Mouse (Mus musculus): Measurements from ENCODE around the gene Gm13889.

Gene Gm13889

DNA sequence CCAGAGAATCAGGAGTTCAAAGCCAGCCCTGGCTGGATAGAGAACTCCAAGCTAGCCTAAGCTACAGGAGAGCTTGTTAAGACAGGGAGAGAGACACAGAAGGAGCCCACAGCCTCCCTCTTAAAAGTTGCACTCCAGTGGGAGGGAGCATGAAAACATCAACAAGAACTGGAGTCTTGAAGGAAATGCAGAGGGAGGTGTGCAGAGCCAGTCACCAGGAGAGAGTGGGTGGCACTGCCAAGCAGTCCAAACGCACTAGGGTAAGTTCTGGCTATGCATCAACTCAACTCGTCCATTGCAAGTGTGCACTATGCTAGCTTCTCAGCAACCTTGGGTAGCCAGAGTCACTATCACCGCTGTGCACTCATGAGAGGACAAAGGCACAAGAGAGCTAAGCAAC lies 1.2 kb upstream of the Gm13889 start:
- DNase-seq (ENCODE audit: low read depth, low spot score): no peak

DNA sequence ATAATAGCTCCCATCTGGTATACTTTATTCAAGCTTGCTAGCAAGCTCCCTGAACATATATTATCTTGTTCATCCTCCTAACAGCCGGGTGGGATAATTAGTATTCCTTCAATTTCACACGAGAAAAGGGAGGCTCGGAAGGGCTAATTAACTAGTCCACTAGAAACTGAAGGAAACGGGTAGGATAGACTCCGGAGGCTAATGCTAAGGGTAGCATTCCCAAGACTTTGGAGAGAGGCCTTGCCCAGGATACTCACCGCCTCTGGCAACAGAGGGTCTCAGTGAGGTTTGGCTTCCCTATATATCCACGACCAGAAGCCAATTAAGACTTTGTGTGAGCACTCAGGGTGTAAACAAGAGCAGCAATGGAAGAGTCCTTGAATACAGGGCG lies 779 bp upstream of the Gm13889 start:
- no peak for DNase-seq (ENCODE audit: low read depth, low spot score)

DNA sequence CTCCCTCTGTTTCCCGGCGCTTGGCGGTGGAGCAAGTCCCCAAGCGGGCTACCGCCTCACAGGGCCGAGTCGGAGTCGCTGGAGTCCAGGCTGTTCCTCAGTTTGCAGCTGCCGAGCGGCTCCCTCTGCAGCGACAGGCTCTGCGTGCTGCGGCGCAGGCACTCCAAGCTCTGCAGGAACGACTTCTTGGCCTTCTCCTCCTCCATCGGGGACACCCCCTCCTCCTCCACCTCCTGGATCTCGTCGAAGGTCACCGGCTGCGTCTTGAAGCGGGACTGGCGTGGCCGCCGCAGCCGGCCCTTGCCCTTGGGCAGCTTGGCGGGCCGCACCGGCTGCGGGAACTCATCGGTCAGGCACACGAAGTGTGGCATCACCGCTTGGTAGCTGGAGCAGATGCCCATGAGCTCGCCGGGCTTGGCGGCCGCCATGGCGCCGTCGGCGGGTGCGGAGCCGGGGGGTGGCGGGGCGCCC lies 635 bp downstream of the Gm13889 start:
- DNase-seq (ENCODE audit: low read depth, low spot score): no peak

DNA sequence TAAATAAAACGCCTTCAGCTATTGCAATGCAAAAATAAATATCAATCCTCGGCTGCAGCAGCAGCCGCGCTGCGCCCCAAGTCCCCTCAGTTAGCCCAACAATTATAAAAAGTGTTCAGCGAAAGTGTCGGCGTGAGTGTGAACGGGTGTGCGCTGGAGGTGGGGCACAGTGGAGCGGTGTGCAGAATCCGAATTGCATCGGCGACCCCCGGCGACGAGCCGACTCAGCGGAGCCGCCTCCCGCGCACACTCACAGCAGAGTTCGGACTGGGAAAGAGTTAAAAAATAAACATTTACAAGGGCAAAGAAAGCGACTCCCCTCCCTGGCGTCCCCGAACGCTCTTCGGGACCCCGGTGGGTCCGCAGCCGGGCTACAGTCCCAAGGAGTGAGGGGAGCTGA lies 1.1 kb downstream of the Gm13889 start:
- DNase-seq (ENCODE audit: low read depth, low spot score): no peak

DNA sequence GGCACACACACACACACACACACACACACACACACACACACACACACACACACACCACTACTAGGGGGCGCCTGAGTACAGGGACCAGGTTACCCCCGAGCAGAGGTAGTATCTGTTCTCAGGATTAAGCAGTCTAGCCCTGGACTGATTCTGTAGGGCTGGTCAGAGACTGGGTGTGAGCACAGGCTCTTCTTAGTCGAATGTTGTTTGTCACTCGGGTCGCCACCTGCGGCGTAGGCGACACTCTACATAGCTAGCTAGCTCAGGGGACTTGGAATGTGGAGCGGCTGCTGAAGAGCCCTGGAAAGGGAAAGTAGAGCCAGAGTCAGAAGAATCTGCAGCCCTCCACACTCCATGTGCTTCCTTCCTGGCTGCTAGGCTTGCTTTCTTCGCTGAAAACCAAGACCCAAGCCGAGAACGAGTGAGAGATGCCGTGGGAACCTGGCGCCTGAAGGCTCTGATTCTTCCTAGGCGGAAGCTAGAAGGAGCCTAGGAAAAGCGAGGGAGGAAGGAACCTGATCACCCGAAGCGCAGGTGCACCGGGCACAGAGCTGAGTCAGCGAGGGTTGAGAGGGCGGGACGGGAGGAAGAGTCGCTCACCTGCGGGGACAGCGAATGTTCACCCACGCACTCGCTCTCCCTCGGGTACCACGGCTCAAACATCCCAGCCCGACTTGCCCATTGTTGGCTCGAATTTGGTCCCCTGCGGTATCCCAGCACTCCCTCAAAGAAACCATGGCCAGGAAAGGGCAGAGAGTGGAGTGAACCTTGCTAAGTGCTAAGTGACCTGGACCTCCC lies 2.0 kb downstream of the Gm13889 start:
- no peak for DNase-seq (ENCODE audit: low read depth, low spot score)

DNA sequence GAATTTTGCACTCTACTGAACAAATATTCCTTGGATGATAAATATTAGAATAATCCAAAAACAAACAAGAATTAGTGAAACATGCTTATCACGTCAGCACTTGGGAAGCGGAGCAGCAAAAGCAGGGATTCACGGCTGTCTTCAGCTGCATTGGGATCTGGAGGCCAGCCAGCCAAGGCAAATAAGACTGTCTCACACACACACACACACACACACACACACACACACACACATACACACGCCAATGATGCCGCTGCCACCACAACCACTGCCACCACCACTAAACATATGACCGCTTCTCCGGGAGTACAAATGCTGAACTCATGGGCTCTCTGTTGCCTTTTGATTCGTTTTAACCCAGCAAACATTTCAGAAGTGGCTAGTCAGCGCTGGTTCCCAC lies 3.3 kb downstream of the Gm13889 start:
- no peak for DNase-seq (ENCODE audit: low read depth, low spot score)

DNA sequence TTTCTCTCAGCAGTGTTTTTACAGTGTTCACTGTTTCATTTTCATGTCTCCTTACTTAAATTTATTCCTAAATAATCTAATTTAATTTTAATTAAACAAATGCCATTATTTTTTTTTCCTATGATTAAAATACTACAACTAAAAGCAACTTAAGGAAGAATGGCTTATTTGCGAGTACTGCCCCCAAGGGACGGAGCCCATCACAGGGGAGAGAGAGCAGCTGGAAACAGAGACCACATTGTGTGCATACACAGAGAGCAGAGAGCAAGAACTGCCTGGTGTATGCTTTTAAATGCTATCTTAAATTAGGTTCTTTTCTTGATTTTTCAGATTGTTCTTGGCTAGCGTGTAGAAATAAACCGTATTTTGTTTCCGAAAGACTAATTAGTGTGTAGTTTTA lies 10.0 kb downstream of the Gm13889 start:
- no peak for DNase-seq (ENCODE audit: low read depth, low spot score)

DNA sequence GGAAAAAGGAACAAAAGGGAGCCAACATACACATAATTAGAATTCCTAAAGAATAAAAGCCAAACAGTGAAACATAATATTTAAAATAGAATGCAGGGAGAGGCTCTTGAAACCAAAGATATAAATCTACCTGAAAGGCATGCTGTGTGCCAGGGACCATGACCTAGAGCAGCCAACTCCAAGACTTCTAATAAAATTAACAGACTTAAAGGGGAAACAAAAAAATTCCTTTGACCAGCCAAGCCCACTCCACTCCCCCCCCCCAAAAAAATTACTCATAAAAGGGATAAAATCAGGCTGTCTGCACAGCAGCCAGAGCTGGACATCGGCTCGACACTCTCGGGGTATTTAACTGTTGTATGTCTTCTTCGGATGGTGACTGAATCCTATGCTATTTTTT lies 12.1 kb downstream of the Gm13889 start:
- no peak for DNase-seq (ENCODE audit: low read depth, low spot score)

DNA sequence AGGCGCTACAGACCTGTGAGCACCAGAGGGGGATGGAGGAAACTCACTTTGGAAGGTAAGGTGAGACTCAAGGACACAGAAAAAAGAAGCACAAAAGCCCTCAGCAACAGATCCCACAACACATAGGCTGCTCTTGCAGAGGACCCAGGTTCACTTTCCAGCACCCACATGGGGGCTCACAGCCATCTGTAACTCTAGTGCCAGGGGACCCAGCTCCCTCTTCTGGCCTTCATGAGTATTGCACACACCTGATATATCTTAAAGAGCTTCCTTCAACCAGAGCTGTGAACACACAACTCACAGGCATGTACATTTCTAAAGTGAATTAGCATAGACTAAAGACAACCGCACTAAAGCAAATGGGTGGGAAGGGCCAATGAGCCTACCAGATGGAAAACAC lies 12.9 kb downstream of the Gm13889 start:
- DNase-seq (ENCODE audit: low read depth, low spot score): no peak

DNA sequence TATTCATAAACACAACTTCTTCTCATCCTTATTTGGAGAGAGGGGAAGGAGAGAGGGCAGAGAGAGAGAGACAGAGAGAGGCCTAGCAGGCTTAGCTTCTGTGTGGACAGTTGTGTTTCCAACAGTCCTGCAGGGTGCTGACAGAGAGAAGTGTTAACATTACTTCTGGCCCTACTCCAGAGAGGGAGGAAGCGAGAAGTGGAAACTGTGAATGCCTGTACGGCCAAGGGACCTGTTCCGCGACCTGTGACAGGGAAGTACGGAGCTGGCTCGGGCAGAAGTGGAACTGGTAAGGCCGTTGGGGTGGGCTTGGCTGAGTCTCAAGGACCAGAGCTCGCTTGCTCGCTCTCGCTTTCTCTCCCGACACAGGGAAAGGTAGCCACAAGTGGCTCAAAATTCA lies 15.3 kb downstream of the Gm13889 start:
- DNase-seq (ENCODE audit: low read depth, low spot score): no peak

DNA sequence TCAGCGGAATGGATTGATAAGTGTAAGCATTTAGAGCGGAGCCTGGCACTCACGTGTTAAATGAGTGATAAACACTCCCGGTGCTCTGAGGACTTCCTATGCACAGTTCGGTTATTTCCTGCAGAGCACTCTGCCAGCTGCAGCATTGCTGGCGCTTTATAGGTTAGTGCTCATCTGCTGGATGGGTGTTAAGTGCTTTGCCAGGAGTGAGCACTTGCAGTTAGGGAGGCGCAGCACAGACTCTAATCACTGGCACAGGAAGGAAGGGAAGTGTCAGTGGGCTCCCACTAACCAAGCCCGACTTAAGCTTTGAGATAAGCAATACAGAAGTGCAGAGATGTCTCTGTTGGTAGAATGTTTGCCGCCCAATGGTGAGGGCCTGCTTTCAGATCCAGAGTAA lies 18.5 kb downstream of the Gm13889 start:
- DNase-seq (ENCODE audit: low read depth, low spot score): no peak

DNA sequence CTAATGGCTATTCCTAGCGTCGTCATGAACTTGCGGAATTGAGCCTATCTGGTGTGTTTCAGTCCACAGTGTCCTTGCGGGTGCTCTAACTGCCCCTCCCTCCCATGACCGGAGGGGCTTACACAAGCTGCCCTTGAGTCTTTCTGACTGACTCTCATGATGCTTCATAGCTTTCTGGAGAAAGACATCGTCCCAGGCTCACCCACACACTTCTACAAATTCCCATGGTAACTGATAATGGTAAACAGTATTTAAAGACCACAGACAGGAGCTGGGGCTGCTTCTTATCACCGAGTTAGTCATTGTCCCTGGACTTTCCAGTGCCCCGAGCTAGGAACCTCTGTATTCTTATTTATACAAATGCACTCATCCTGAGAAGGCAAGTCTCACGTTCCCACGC lies 28.1 kb downstream of the Gm13889 start:
- no peak for DNase-seq (ENCODE audit: low read depth, low spot score)

DNA sequence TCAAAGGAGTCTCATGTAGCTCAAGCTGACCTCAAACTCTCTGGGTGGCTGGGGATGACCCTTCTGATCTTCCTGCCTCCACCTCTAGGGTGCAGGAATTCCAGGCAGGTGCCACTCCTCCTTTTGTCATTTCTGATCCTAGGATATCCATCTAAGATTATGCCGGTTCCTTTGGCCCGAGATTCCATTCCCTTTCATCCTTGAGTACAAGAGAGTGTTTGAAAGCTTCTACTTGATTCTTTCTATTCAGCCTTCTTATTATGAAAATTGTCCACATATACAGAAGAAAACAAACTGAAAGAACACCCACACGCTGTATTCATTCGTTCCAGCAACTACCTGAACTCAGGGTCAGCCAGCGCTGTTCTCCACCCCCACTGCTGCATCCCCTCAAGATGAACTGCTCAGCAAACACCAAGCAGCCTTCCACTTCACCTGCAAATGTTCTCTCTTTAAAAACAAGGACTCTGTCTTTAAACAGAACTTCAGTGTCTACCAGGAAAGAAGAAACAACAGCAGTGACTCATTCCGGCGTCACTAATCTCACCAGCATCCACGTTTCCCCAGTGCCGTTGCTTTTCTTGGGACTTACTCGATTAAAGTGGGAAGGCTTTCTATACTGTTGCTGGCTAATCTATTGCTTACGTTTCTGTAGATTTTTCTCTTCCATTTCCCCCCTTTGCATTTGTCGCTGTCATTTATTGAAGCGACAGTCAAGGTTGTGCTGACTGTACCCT lies 29.1 kb downstream of the Gm13889 start:
- no peak for DNase-seq (ENCODE audit: low read depth, low spot score)

DNA sequence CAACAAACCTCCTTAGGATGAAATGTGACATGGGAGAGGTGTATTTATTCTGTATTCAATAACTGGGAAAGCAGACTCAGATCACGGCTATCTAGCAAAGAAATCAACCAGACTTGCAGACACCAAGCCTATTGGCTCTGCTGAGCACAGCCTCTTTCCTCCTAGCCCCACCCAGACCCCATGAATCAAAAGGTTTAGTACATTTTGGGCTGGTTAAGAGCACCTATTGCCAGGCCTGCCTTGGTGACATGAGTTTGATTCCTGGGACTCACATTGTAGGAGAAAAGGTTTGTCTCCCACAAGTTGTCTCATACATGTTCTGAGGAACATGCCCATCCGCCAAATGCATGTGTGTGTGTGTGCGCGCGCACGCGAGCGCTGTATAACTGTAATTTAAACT lies 30.9 kb downstream of the Gm13889 start:
- DNase-seq (ENCODE audit: low read depth, low spot score): no peak

DNA sequence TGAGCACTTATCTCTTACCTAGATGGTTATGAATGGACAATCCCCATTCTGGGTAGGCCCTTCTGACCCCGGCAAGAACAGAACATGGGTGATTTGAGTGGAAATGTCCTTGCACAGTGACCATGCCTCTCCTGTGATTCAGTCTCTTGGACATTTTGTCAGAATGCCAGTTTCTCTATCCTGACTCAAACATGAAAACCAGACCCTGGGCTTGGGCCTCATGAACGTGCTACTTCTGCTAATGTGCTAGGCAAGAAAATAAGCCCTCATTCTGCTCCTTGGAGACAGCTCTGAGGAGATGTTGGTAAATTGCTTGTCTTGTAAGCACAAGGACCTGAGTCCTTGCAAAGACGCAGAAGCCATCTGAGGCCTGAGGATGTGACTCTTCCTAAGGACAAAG lies 37.9 kb downstream of the Gm13889 start:
- DNase-seq (ENCODE audit: low read depth, low spot score): no peak

DNA sequence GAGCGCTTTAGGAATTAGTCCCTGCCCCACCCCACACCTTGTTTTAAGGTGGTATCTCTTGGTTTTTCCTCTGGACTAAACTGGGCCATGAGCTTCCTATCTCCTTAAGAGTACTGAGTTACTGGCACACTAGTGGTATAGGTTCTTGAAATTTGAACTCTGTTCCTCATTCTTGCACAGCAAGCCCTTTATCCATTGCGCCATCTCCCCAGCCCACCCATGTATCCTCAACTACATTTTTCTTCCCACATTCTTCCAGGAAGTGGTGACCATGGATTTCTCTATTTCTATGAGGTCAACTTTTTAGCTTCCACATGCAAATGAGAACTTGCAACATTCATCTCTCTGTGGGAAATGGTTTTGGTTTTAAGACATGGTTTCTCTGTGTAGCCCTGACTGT lies 43.4 kb downstream of the Gm13889 start:
- no peak for DNase-seq (ENCODE audit: low read depth, low spot score)

DNA sequence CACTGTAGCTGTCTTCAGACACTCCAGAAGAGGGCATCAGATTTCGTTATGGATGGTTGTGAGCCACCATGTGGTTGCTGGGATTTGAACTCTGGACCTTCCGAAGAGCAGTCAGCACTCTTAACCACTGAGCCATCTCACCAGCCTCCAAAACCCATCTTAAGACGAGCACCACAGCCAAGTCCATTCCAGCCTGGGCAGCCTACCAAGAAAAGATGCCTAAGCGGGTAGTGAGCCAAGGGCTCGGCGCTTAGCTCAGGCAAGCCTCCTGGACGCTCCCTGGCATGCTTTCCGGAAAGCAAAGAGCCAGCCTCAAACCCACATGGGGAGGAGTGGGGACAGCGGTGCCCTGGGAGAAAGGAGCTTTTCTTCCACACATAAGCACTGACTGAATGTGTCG lies 45.1 kb downstream of the Gm13889 start:
- no peak for DNase-seq (ENCODE audit: low read depth, low spot score)

DNA sequence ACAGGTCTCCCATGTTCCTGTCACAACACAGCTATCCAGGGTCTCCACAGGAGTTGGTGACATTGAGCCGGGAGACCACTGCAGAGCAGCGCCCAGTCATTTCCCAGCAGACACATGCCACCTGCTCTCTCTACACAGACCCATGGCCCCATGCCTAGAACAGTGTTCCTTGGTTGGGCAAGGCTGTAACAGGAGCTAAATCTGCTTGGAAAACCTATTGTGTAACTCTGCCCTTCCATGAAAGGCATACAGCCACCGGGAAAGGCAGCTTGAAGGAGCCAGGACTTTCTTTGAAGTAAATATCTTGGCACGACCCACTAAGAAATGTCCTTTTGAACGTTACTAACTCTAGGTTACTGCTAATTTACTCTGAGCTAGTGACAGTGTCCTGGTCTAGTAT lies 47.3 kb downstream of the Gm13889 start:
- no peak for DNase-seq (ENCODE audit: low read depth, low spot score)

DNA sequence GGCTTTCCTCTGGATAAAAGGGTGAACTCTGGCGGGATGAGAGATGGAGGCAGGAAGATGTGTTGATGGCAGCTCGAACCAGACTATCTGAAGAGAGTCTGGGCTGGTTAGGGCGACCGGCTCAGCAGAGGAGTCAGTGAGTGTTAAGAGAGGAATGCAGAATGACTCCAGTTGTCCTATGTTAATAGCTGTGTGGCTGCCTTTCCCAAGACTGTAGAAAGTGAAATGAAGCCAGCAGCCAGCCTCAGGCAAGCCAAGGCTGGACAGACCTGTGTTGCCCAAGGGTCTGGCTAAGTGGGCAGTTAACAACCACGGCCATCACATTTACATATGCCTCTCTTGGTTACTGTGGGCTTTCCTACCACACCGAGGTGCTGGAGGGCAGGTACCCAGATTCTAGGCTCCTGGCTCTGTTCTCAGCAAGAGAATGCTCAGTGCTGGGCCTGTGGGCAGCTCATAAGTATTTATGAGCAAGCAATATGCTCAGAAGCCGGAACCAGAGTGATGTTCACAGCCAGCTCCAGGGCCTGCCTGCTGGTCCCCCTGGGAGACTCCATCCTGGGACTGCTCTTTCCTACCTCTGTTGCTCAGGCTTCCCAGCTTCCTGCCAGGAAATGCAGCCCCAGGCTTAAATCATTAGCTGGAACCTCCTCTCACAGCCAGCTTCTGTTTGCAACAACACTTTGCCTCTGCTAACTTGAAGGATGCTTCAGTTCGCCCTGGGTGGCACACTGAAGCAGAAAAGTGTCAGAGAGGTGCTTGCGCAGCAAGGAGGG lies 49.3 kb downstream of the Gm13889 start:
- DNase-seq (ENCODE audit: low read depth, low spot score): no peak

DNA sequence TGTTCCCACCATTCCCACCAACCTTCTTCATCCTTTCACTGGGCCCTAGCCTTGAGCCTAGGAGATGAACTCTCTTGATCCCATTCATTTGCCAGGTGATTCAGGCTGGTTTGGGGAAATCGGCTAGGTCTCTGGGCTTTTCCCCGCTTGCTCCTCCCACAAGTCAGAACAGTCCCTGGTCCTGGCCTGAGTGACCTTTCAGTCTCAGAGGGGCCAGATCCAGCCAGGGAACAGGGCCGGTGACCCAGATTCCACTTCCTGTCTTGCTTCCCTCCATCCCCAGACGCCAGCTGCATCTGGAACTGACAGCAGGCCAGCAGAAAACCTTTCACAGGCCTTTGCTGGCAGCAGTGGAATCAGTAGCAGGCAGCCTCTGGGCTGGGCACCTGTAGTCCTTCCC lies 50.7 kb downstream of the Gm13889 start:
- no peak for DNase-seq (ENCODE audit: low read depth, low spot score)

All from brain, embryonic 18.5 days (tissue).